Mouse (Mus musculus) CD4-positive, CD25-positive, alpha-beta regulatory T cell, adult 2 months (primary cell): ENCODE data around the gene Nacc2.

Experiments
- DNase-seq: peaks from one replicate; pipeline ENCODE4 v3.0.0-alpha.2; 2012; ENCODE audit warnings: low read depth, low spot score

Nacc2 gene

GRCm38 (mm10) chr2:26123079-26123648 lies at the start of gene Nacc2:
Gene Nacc2 (minus strand): TSS chr2:26123220.
- DNase-seq, result no peak

- DNase-seq, result no peak
Measured at GRCm38 (mm10) chr2:26172166-26172565, 49.1 kb upstream of the Nacc2 start.

GRCm38 (mm10) chr2:26170376-26170775 lies 47.4 kb upstream of the Nacc2 start:
- no peak for DNase-seq

- no peak for DNase-seq
Measured at GRCm38 (mm10) chr2:26168843-26169579, 46.0 kb upstream of the Nacc2 start.

- no peak for DNase-seq
Measured at GRCm38 (mm10) chr2:26166890-26167289, 43.9 kb upstream of the Nacc2 start.

GRCm38 (mm10) chr2:26158064-26158463 lies 35.0 kb upstream of the Nacc2 start:
- DNase-seq, result no peak

- DNase-seq, result no peak
Measured at GRCm38 (mm10) chr2:26156191-26156977, 33.4 kb upstream of the Nacc2 start.

GRCm38 (mm10) chr2:26155737-26156136 lies 32.7 kb upstream of the Nacc2 start:
- DNase-seq, result no peak

- no peak for DNase-seq
Measured at GRCm38 (mm10) chr2:26154586-26154985, 31.6 kb upstream of the Nacc2 start.

GRCm38 (mm10) chr2:26153909-26154340 lies 30.9 kb upstream of the Nacc2 start:
- peak; percentile 70 for DNase-seq

- peak; percentile 50 for DNase-seq
Measured at GRCm38 (mm10) chr2:26153295-26153694, 30.3 kb upstream of the Nacc2 start.

GRCm38 (mm10) chr2:26147706-26148370 lies 24.8 kb upstream of the Nacc2 start:
- no peak for DNase-seq

GRCm38 (mm10) chr2:26146337-26147042 lies 23.5 kb upstream of the Nacc2 start:
- no peak for DNase-seq

GRCm38 (mm10) chr2:26145113-26145512 lies 22.1 kb upstream of the Nacc2 start:
- DNase-seq, result no peak

GRCm38 (mm10) chr2:26144331-26144730 lies 21.3 kb upstream of the Nacc2 start:
- DNase-seq, result no peak

- no peak for DNase-seq
Measured at GRCm38 (mm10) chr2:26143556-26143955, 20.5 kb upstream of the Nacc2 start.

- no peak for DNase-seq
Measured at GRCm38 (mm10) chr2:26142986-26143385, 20.0 kb upstream of the Nacc2 start.

- peak; percentile 57 for DNase-seq
Measured at GRCm38 (mm10) chr2:26141893-26142635, 19.0 kb upstream of the Nacc2 start.

GRCm38 (mm10) chr2:26140903-26141302 lies 17.9 kb upstream of the Nacc2 start:
- DNase-seq, result peak; percentile 46

- peak; percentile 99 for DNase-seq
Measured at GRCm38 (mm10) chr2:26140292-26140819, 17.3 kb upstream of the Nacc2 start.
